ENCODE assay signal across 8 mouse cellular contexts in the genomic region with DNA sequence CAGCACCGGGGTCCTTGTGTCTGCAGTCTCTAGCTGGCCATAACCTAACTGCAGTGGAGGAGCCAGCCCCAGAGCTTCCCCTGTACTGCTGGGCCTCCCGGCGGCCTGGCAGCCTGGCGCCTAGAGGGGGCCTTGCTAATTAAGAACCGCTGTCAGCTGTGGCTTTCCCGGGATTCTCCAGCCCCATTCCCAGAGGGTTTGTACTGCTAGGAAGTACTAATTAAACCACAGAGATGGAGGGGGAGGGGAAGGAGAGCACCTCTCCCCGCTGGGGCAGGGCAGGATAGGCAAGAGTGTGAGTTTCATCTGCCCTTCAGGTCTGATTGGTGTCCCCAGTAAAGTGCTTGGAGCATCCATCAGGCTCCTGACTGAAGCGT. TPM values are rescaled to one million over a fixed set of nuclear protein-coding genes. Genes with fewer than 3 reads are reported as not detected.
DNase-seq lines count a peak whose midpoint lies in the region; ATAC-seq and TF ChIP-seq lines count a peak whose summit lies in the region.

No protein-coding gene starts in this region.

- ATAC-seq in lung, embryonic 16.5 days (ENCODE audit: low read depth) = no peak
- peak; percentile 30 for ATAC-seq in embryonic facial prominence, embryonic 14.5 days (ENCODE audit: low read depth)
- no peak for ATAC-seq in limb, embryonic 12.5 days (ENCODE audit: insufficient number of reproducible peaks, insufficient read depth, low FRiP score, low TSS enrichment, low read depth)
- ATAC-seq in activated CD4-positive, CD25-positive, alpha-beta regulatory T cell, adult 4 months = no peak

- no peak overlapping the region for H3K4me3 ChIP-seq in lung, embryonic 16.5 days (ENCODE audit: low read length)
- H3K4me3 ChIP-seq in embryonic facial prominence, embryonic 14.5 days (ENCODE audit: low read depth, low read length) = no peak overlapping the region
- no peak overlapping the region for H3K4me3 ChIP-seq in limb, embryonic 12.5 days (replicated peaks)
- H3K4me3 ChIP-seq in small intestine, adult 2 months (ENCODE audit: low read depth, low read length) = no peak overlapping the region

- H3K27ac ChIP-seq in lung, embryonic 16.5 days (ENCODE audit: low read length) = peak overlapping the region; percentile 53
- peak overlapping the region; percentile 68 for H3K27ac ChIP-seq in embryonic facial prominence, embryonic 14.5 days (replicated peaks; ENCODE audit: low read depth, low read length)
- peak overlapping the region; percentile 81 for H3K27ac ChIP-seq in limb, embryonic 12.5 days
- peak overlapping the region; percentile 39 for H3K27ac ChIP-seq in small intestine, adult 2 months (ENCODE audit: insufficient read depth, low read depth, low read length)

- no peaks in the 10 kb centered on the region for H3K27me3 ChIP-seq in lung, embryonic 16.5 days (ENCODE audit: control insufficient read depth, insufficient read depth, low read depth, low read length)
- H3K27me3 ChIP-seq in embryonic facial prominence, embryonic 14.5 days (replicated peaks; ENCODE audit: control insufficient read depth, insufficient read depth, low read length) = no peaks in the 10 kb centered on the region
- H3K27me3 ChIP-seq in limb, embryonic 12.5 days = 0 out of 2 replicates have a peak, but pooled peaks cover 2% of the 10 kb centered on the region
- no peaks in the 10 kb centered on the region for H3K27me3 ChIP-seq in small intestine, adult 2 months (ENCODE audit: control insufficient read depth, insufficient read depth, low read length)

- no peak overlapping the region for H3K4me2 ChIP-seq in lung, embryonic 16.5 days (ENCODE audit: low read depth, low read length)
- H3K4me2 ChIP-seq in embryonic facial prominence, embryonic 14.5 days (ENCODE audit: low read depth, low read length) = peak overlapping the region; percentile 36
- peak overlapping the region; percentile 22; the same call in 1 of the 2 replicates for H3K4me2 ChIP-seq in limb, embryonic 12.5 days

- no peak for DNase-seq in lung, postnatal 25 days (ENCODE audit: low spot score)
- peak; percentile 91 for DNase-seq in embryonic facial prominence, embryonic 14.5 days (ENCODE audit: low spot score)
- no peak for DNase-seq in adrenal gland, postnatal 36 days
- DNase-seq in spleen, adult 18-20 months = no peak

- H3K9ac ChIP-seq in lung, embryonic 16.5 days (ENCODE audit: low read length) = peak overlapping the region; percentile 31; the same call in 1 of the 2 replicates
- H3K9ac ChIP-seq in embryonic facial prominence, embryonic 14.5 days (ENCODE audit: low read depth, low read length) = 0 out of 2 replicates have a peak overlapping the region, but pooled peaks have one; percentile 40
- no peak overlapping the region for H3K9ac ChIP-seq in limb, embryonic 12.5 days (replicated peaks)

- H3K4me1 ChIP-seq in lung, embryonic 16.5 days (replicated peaks; ENCODE audit: control insufficient read depth, insufficient read depth, low read length) = peaks cover 41% of the 10 kb centered on the region
- H3K4me1 ChIP-seq in embryonic facial prominence, embryonic 14.5 days (ENCODE audit: control insufficient read depth, insufficient read depth, low read length) = peaks cover 56% of the 10 kb centered on the region
- peaks cover 77% of the 10 kb centered on the region for H3K4me1 ChIP-seq in limb, embryonic 12.5 days (replicated peaks)
- H3K4me1 ChIP-seq in small intestine, adult 2 months (ENCODE audit: control insufficient read depth, insufficient read depth, insufficient read length, low read length) = peaks cover 20% of the 10 kb centered on the region

- H3K36me3 ChIP-seq in lung, embryonic 16.5 days (ENCODE audit: control insufficient read depth, insufficient read depth, low read length) = peaks cover 21% of the 10 kb centered on the region
- peaks cover 26% of the 10 kb centered on the region for H3K36me3 ChIP-seq in embryonic facial prominence, embryonic 14.5 days (ENCODE audit: control insufficient read depth, insufficient read depth, low read length)
- peaks cover 29% of the 10 kb centered on the region for H3K36me3 ChIP-seq in limb, embryonic 12.5 days
- H3K36me3 ChIP-seq in small intestine, adult 2 months (ENCODE audit: control insufficient read depth, insufficient read depth, low read length) = peaks cover 58% of the 10 kb centered on the region

- 28% methylated on average over 8 of the region's 8 CpGs for WGBS in lung, embryonic 16.5 days
- WGBS in embryonic facial prominence, embryonic 14.5 days = 6% methylated on average over 8 of the region's 8 CpGs
- WGBS in limb, embryonic 12.5 days = 6% methylated on average over 8 of the region's 8 CpGs
- 66% methylated on average over 8 of the region's 8 CpGs for WGBS in small intestine, adult 2 months

- no peaks in the 10 kb centered on the region for H3K9me3 ChIP-seq in lung, embryonic 16.5 days (ENCODE audit: control insufficient read depth, low read length)
- no peaks in the 10 kb centered on the region for H3K9me3 ChIP-seq in embryonic facial prominence, embryonic 14.5 days (ENCODE audit: control insufficient read depth, low read length)
- no peaks in the 10 kb centered on the region for H3K9me3 ChIP-seq in limb, embryonic 12.5 days

- TF ChIP-seq CTCF in small intestine, adult 2 months (IDR thresholded peaks at IDR 0.05; ENCODE audit: extremely low read depth, insufficient read length, insufficient replicate concordance, low read depth, low read length) = no peak

- no peak for TF ChIP-seq POLR2A in small intestine, adult 2 months (IDR thresholded peaks at IDR 0.05; ENCODE audit: low read depth, low read length)

RNA-seq across cellular contexts. Expression of gene Gins2, which starts 25.8 kb away (rescaled TPM):
- 90.8 and 99.5 TPM in 2 replicates for polyA plus RNA-seq in lung, embryonic 16.5 days (2015; fragmentation: Nextera tagmentation; extraction: Ambion mirVana)
- 82.7 and 94.0 TPM in 2 replicates for polyA plus RNA-seq in embryonic facial prominence, embryonic 14.5 days (2014; fragmentation: Nextera tagmentation; extraction: Ambion mirVana)
- polyA plus RNA-seq in limb, embryonic 12.5 days (2016; fragmentation: Nextera tagmentation; extraction: Ambion mirVana) = 111 and 113 TPM in 2 replicates
- polyA plus RNA-seq in small intestine, adult 2 months (2012; rRNA removed) = 12.6 and 22.5 TPM in 2 replicates
- total RNA-seq in adrenal gland, postnatal 36 days (2021) = 10 to 100 TPM in 1 of 2 experiments, 1 to 10 TPM in 1; 6.3 to 11.0 TPM
- polyA plus RNA-seq in activated CD4-positive, CD25-positive, alpha-beta regulatory T cell, adult 4 months (2017; shearing (Covaris generic)) = 10 to 100 TPM; 19.3 to 30.4 TPM
